Mouse (Mus musculus) spleen, postnatal 14 days (tissue): Measurements from ENCODE around the gene Epc2.

Experiments used
- DNase-seq, 2 experiments: peaks; one replicate each; pipeline ENCODE4 v3.0.0; 2021 to 2022; ENCODE audit warnings: low spot score in 2 of 2

Epc2 gene

GRCm38 (mm10) chr2:49569862-49570777 lies 118.8 kb downstream of the Epc2 start:
- no peak for DNase-seq

DNA sequence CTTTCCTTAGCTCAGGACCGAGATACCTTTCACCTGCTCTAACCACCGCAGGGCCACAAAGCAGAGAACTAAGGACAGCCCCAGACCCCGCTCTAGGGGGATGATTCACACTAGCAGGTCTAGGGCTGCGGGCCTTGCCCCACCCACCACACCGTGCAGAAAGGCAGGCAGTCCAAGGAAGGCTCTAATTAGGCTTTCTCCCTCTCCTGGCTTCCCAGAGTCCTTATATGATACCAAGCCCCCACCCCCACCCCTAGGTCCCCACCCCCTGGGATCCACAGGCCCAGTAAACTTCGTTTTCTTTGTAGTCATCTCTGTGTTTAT lies 119.5 kb downstream of the Epc2 start:
- DNase-seq = no peak

DNA sequence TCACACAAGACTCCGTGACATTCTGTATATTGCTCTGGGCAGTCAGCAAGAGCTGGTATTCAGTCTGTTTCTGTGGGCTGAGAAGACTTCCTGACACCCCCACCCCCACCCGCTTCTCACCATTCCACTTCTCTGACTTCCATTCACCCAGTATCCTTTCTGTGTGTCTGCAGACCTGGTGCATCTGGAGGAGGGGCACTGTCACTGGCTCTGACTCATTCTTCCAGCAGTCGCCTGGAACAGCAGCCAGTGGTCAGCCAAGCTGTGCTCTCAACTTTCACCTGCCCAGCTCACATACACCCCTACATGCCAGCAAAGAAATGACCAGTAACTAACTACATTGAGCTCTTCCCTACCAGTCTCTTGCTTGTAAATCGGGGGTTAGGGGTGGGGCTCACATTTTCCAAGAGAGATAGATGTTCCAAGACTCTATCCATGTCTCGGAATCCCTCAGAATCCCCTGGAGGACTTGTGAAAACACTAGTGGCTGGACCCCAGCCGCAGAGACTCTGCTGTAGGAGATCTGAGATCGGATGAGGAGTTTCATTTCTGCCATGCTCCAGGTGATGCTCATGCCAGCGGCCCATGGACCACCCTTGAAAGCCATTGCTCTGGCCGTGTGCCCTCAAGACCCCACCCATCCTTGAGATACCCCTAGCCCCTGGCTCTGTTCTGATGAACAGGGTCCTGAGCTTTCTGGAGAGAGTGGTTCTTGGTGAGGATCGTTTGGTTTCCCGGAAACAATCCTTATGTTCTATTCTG lies 120.1 kb downstream of the Epc2 start:
- no peak for DNase-seq

GRCm38 (mm10) chr2:49572111-49572642 lies 120.9 kb downstream of the Epc2 start:
- no peak for DNase-seq

DNA sequence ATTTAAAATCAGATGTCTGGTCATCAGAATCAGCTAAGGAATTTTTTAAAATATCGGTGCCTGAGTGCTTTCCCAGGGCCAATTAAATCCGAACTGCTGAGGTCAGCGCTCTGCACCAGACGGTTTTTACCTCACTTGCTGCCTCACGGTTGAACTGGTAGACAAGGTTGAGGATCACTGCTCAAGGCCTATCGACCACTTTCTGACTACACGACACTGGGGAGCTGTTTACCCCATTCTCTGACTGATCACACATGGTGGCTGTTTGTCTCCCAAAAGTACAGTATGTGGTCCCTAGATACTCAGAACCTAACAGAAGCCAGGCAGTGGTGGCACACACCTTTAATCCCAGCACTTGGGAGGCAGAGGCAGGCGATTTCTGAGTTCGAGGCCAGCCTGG lies 121.4 kb downstream of the Epc2 start:
- DNase-seq = no peak

DNA sequence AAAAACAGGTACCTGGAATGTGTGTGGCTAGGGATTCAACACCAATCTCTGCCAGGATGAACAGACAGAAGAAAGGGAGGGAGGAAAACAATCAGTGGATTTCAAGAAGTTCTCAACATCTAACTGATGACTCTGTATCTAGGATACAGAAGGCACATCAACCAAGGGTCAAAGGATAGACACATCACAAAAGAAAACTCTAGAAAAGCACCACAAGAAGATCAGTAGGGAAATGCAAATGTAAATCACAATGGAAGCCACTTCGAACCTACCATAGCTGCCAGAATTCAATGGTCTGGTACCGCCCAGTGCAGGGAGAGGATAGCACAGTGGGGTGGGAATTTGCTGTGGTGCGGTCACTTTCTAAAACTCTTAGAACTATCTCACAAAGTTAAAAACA lies 122.0 kb downstream of the Epc2 start:
- no peak for DNase-seq

GRCm38 (mm10) chr2:49580585-49580984 lies 129.3 kb downstream of the Epc2 start:
- DNase-seq = no peak

- no peak for DNase-seq
Measured at GRCm38 (mm10) chr2:49582546-49582945, 131.3 kb downstream of the Epc2 start.

DNA sequence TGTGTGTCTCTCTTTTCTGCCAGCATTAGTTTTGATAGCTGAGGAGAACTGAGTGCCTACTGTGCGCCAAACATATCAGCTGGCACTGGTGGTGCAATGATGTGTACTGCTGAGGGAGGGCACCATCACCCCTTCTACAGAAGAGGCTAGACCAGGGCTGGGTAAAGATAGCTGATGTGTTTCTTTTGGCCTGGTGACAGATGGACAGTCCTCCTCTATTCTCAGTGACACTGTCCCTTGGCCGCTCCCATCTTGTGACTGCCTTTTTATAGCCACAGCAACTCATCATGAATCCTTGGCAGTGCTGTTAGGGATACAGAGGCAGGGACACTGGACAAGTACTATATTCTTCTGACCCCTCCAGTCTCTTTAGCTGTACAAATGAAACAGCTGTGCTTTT lies 132.0 kb downstream of the Epc2 start:
- no peak for DNase-seq

DNA sequence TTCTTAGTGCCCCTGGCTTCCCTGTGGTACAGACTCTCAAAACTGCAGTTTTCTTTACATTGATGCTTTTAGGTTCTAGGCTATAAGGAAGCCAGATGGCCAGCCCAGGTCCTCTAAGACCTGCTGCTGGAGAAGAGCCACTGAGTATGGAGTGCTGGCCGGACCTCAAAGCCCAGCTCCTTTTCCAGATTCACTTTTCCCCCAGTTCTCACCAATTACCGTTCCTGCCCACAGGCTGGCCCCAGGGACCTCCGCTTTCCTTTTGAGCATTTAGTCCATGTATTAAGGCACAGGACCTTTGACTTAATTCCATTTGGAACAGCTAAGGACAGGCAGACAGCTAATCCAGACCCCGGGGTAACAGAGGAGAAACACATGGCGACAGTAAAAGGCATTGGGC lies 139.2 kb downstream of the Epc2 start:
- DNase-seq = no peak

DNA sequence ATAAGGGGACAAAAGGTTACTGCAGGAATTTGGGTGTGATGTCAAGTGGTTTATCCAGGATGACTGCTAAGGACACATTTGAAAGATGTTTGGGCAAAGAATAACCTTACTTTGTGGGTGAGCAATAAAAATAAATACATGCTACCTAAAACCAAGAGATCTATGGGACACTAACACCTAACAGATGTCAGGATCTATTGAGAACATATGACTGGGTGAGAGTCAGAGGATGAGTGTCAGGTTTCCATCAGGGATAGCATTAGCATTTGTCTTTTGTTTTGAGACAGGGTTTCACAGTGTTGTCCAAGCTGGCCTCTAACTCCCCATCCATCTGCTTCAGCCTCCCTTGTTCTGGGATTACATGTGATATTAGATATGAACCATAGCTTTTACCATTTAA lies 141.6 kb downstream of the Epc2 start:
- no peak for DNase-seq

DNA sequence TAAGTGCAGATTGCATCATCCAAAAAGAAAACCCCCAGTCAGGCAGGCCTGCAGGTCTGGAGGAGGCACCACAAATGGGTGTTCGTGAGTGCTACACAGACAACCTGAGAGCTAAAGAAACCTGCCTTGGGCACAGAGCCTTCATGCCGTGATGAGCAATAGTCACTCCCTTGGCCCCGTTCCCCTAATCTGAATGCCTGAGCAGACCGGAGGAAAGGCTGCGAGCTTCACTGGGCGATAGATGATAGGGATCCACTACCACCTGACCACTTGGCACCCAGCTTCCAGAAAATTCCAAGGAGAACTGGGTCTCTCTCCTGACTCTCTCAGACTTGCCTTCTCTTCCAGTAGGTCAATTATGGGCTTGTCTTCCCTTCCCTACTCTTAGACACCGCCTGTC lies 143.6 kb downstream of the Epc2 start:
- no peak for DNase-seq

GRCm38 (mm10) chr2:49596318-49596717 lies 145.0 kb downstream of the Epc2 start:
- DNase-seq = no peak

DNA sequence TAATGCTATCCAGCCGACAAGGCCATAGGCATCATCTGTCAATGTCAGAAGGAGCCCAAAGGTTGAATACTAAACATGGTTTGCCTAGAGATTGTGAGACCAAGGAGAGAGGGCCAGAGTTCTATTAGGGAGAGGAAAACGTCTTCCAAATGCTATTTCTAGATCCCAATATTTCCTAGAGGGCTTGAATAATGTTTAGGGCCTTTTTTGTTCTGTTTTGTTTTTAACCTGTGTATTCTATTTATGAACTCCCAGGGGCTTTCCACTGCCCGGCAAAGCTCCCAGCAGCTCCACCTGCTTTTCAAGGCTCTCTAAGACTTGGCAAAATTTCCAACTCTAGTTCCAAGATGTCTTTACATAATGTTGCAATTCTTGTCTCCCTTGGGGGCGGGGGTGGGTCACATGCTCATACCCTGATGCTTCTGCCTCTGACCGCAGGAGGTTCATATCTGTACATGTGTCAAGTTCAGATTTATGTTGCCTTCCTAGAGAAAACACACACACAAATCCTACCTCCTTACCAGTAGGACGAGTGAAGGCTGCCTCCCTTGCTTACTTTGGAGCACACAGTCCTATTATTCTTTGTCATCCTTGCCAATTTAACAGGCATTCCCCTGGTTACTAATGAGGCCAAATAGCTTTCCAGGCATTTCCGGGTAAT lies 148.9 kb downstream of the Epc2 start:
- no peak for DNase-seq
